Mouse (Mus musculus) frontal cortex, adult 2 months (tissue): ENCODE results near the gene Slc39a11. TPM values are rescaled to one million over a fixed set of nuclear protein-coding genes. Genes with fewer than 3 reads are reported as not detected.

Experiments used
- DNase-seq, 2 experiments: peaks; one replicate each; pipeline ENCODE4 v3.0.0; 2022; ENCODE audit warnings: low spot score in 1 of 2; ENCODE audit errors: extremely low spot score in 1 of 2
- polyA plus RNA-seq: library from polyadenylated mRNA; depleted of rRNA; stranded (reverse); fragments of >200 nt; gene quantifications from 2 replicates; pipeline ENCODE4 v1.2.3, GENCODE M21; 2012

Slc39a11 gene
- polyA plus RNA-seq, 1 experiment = 12.3 TPM

DNA sequence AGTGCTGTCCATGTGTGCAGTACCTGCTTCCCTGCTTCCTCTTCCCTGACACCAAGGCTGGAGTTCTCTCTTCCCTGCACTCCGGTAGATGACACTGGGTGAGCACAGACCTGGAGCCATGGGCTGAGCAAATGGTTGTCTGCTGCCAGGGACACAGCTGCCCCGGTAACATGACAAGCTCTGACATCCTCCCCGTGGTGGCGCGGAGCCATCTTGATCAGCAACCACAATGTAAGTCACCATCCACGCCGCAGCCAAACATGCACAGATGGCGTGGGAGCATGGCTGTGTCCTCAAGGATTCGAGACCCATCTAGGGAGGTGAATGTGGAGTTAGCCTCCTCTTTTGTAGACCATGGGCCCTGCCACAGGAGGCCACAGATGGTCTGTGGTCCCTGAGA, 276.5 kb downstream of the Slc39a11 start:
- DNase-seq = no peak

- no peak for DNase-seq
Observed at GRCm38 (mm10) chr11:113368046-113368445, 281.8 kb downstream of the Slc39a11 start.

GRCm38 (mm10) chr11:113366257-113367030, 283.4 kb downstream of the Slc39a11 start:
- DNase-seq = no peak

DNA sequence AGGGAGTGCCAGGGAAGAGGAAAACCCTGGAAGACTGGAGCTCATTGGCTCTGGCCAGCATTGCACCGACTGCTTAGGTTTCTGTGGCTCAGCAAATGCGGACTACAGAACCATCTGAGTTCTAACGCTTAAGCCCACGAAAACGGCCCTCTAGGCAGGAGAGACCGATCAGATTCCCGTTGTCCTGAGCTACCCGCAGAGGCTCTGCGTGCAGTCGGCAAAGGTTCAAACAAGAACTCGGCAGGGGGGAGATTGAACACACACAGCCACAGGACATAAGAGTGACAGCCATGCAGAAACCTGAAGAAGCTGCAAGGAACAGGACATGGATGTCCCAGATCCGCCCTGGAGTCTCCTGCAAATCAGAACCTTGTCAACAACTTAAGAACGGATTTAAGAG, 286.1 kb downstream of the Slc39a11 start:
- DNase-seq = no peak

DNA sequence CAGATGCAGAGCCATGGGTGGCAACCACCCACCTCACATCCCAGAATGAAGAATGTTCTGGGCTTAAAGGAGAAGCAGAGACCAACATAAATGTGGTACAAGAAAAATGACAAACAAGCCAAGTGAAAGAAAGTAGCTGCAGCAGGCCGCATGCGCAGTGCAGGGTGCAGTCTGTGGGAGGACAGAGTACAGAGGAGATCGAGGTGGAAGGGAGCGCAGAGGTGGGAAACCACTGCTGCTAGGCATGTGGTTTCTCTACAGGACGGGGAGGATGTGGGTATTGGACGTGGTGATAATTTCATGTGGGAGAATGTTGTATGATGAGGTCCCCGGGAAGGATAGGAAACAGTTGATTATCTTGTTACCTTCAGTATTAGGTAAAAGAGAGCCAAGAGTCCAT, 287.3 kb downstream of the Slc39a11 start:
- no peak for DNase-seq

DNA sequence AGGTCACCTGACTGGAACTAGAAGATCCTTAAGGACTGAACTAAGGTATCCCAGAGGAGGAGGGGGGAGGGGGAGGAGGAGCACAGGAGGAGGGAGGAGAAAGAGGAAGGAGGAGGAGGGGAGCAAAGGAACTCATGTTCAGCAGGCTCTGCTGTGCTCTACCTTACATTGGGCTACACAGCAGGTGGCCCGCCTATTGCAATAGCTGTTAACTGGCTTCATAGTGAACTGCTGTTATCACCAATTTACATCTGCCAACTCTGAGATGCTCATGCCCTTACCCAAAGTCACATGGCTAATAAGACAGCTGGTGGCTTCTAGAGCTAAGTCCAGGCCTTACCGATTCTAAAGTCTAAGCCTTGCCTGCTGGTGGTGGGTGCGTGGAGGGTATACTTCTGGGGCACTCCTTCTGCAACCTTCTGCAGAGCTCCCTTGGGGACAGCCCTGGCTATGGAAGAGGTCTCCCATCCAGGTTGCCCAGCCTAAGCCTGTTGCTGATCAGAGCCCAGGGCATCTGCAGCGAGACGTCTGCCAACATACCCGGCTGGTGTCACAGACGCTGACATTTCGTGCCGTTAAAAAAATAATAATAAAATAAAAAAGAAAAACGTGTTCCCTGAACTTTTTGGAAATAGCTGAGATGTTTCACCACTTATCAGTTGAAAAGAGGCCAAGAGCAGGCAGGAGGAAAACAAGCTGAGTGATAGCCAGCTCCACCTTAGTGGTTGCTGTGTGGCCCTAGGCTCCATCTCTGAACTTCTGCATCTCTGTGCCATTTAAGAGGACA, 289.6 kb downstream of the Slc39a11 start:
- no peak for DNase-seq

- no peak for DNase-seq
Observed at GRCm38 (mm10) chr11:113355932-113356331, 293.9 kb downstream of the Slc39a11 start.

GRCm38 (mm10) chr11:113352085-113352815, 297.6 kb downstream of the Slc39a11 start:
- no peak for DNase-seq

DNA sequence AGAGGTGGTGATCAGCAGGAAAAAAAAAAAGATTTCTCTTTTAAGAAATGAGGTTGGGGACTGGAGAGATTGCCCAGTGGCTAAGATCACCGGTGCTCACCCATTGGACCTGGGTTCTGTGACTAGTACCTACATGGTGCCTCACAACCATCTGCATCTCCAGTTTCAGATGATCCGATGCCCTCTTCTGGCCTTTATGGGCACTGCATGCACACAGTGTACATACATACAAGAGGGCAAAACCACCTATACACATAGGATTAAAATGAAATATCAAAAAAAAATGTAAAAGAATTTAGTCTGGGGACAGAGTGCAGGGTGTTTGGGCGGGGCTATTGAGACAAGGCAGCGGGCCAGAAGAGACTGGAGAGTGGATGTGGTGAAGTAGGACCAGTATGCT, 299.3 kb downstream of the Slc39a11 start:
- no peak for DNase-seq

- no peak for DNase-seq
Observed at GRCm38 (mm10) chr11:113346895-113347514, 302.9 kb downstream of the Slc39a11 start.

GRCm38 (mm10) chr11:113339770-113340169, 310.1 kb downstream of the Slc39a11 start:
- DNase-seq = peak; percentile 30 to 62

- no peak for DNase-seq
Observed at GRCm38 (mm10) chr11:113338581-113338980, 311.3 kb downstream of the Slc39a11 start.

GRCm38 (mm10) chr11:113335706-113336105, 314.2 kb downstream of the Slc39a11 start:
- peak; percentile 32 to 60 for DNase-seq

GRCm38 (mm10) chr11:113334444-113334881, 315.4 kb downstream of the Slc39a11 start:
- no peak for DNase-seq

DNA sequence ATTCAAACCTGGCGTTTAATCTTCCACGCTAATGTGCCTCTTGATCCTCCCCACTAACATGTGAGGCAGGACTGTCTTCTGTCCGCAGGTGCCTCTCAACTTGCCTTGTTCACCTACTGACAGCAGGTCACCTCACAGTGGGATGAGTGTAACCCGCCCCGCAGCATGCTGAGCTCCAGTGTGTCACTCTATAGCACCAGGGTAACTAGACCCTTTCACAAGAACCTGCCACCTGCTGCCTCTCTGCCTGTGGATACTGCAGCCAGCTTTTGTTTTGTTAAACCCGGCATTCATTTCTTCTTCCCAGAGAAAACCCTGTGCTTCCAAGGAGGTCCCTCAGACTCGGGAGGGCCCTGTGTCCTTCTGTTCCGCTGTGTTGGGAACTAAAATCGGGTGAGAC, 316.3 kb downstream of the Slc39a11 start:
- DNase-seq = no peak

GRCm38 (mm10) chr11:113330061-113330591, 319.8 kb downstream of the Slc39a11 start:
- DNase-seq = no peak

DNA sequence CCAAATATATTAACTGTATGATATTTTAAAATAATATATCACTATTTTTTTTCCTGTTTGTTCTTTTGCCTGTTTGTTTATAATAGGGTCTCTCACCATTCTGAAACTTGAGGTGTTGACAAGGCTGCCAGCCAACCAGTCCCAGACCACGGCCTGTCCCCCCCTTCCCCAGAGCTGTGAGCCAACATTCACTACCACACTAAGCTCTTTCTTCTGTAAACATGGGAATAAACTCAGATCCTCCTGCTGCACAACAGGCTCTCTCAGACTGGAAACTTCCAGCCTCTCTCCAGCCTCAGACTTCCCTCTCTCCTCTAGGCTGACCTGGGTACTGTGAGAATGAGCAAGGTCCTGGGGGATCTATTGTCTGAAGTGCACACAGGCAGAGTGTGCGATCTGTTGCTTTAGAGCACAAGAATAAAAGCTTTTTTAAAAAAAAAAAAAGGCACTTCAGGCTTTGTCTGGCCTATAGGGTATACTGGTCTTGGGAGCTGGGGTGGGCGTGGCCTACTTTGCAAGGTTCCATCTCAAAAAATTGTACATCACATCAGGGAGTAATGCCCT, 322.3 kb downstream of the Slc39a11 start:
- no peak for DNase-seq

- peak in 1 of 2 experiments; percentile 67 for DNase-seq
Observed at GRCm38 (mm10) chr11:113326387-113327011, 323.4 kb downstream of the Slc39a11 start.

DNA sequence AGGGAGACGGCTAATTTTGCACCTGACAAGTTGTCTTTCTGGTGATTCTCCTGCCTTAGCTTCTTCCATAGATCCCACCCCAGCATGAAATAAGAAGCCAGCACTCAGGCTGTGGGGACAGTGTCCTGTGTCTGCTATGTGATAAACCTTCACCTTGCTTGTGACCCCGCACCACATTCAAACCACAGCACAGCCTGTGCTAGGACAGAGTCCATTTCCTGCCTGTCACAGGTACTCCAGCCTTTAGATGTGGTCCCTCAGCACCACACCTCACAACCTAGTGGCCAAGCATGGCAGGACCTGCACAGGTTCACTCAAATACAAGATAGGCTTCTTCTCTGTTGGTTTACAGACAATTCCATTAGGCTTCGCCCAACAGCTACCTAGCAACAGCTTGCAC, 328.3 kb downstream of the Slc39a11 start:
- DNase-seq = no peak
